8 mouse cellular contexts compared by ENCODE assay signal in the genomic region with DNA sequence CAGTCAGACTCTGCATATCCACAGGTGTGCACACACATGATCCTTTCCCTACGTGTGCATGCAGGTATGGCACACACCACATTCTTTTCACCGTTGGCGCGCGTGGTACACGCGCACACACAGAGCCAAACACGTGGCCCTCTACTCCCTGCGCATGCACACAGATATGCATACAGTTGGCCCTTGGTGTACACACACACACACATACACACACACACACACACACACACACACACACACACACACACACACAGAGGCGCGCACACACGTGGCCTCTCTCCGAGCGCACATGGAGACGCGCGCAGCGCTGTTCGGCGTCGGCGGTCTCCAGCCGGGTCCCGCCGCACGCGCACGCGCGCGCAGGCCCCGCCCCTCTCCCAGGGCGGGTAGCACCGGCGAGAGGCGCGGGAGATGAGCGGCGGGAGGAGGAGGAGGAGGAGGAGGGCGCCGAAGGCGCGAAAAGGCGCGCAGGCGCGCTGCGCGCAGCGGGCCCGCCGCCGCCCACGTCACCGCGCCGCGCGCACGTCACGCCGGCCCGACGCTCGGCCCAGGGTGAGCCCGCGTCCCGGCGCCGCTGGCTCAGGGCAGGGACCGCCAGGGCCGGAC. TPM values are rescaled to one million over a fixed set of nuclear protein-coding genes. Genes with fewer than 3 reads are reported as not detected.
DNase-seq lines count a peak whose midpoint lies in the region; ATAC-seq lines count a peak whose summit lies in the region.

A gene (plus strand): TSS at position 497 of the 606 bp plus-strand sequence.

- ATAC-seq in inflammation-experienced regulatory T-cells, adult 6 months: peak; percentile 75
- peak; percentile 50 for ATAC-seq in megakaryocyte-erythroid progenitor cell, adult 5-6 weeks (replicated peaks; ENCODE audit: low FRiP score, low TSS enrichment, poor library complexity, severe bottlenecking)

- intact Hi-C loops in gastrocnemius, postnatal 14 days (cut with DNase I; ENCODE audit: low total_unique reads): no loop called here
- intact Hi-C loops in left cerebral cortex, postnatal 10 days (cut with DNase I): no loop called here

- DNase-seq in adipocyte (ENCODE audit: low spot score): peak; percentile 77
- DNase-seq in embryo, embryonic 10 days (ENCODE audit: low spot score): peak; percentile 89
- peak; percentile 76 for DNase-seq in gastrocnemius, postnatal 14 days
- DNase-seq in left cerebral cortex, postnatal 10 days (ENCODE audit: extremely low spot score in 1 of 2, low spot score in 2 of 2): peak; percentile 73 to 92
- peak; percentile 87 for DNase-seq in right cerebral cortex, postnatal 25 days
- peak; percentile 78 to 81 for DNase-seq in urinary bladder, postnatal 4 days (ENCODE audit: low spot score in 2 of 2)

RNA-seq across cellular contexts. Expression of the gene that starts here (rescaled TPM):
- 10 to 100 TPM; 38.3 to 39.1 TPM for total RNA-seq in gastrocnemius, postnatal 14 days (2021)
- 10 to 100 TPM; 33.2 to 64.7 (median 37.8) TPM for polyA plus RNA-seq in inflammation-experienced regulatory T-cells, adult 6 months (2017; shearing (Covaris generic))
- total RNA-seq in left cerebral cortex, postnatal 10 days (2021): 10 to 100 TPM; 63.1 to 65.1 TPM
- total RNA-seq in megakaryocyte-erythroid progenitor cell, adult 5-6 weeks (2014; fragmentation: Nextera tagmentation): 260 and 273 TPM in 2 replicates
- total RNA-seq in megakaryocyte-erythroid progenitor cell, adult 5-6 weeks (2017): 139 and 212 TPM in 2 replicates

Comparison
In these comparisons a context has a peak if more than half of its experiments do, and no peak if none do; other contexts are left out.
1. Peak in every context shown above with its lines: DNase-seq and ATAC-seq.